Mouse (Mus musculus) embryonic facial prominence, embryonic 13.5 days (tissue): ENCODE measurements around the gene Vav1. TPM values are rescaled to one million over a fixed set of nuclear protein-coding genes. Genes with fewer than 3 reads are reported as not detected.
"Not testable (repeated sequence)": the region's sequence is repeated elsewhere in the genome, so short reads cannot be mapped to it uniquely, and the experiment has no call there.

Experiments
- ATAC-seq: fragments of 200-750 bp; cut with Nextera tagmentation; 2 replicates; pipeline ENCODE4 v1.8.0; 2017; ENCODE audit warnings: low read depth; ENCODE audit not compliant: insufficient number of reproducible peaks, insufficient read depth, low FRiP score, low TSS enrichment
- H3K27ac ChIP-seq: fragments of 300-500 bp; sonication (generic); 2 replicates; pipeline ENCODE4 v1.5.1; 2015; ENCODE audit warnings: moderate library complexity, mild to moderate bottlenecking, inconsistent platforms
- H3K27me3 ChIP-seq: fragments of 300-500 bp; sonication (generic); 2 replicates; pipeline ENCODE4 v1.6.1; 2015; ENCODE audit warnings: mild to moderate bottlenecking, inconsistent platforms
- H3K36me3 ChIP-seq: fragments of 300-500 bp; sonication (generic); 2 replicates; pipeline ENCODE4 v1.6.1; 2015; ENCODE audit warnings: mild to moderate bottlenecking, inconsistent platforms
- H3K4me1 ChIP-seq: fragments of 300-500 bp; sonication (generic); 2 replicates; pipeline ENCODE4 v1.6.1; 2015; ENCODE audit warnings: inconsistent platforms
- H3K4me2 ChIP-seq: fragments of 300-500 bp; sonication (generic); 2 replicates; pipeline ENCODE4 v1.6.1; 2015; ENCODE audit warnings: moderate library complexity, mild to moderate bottlenecking, inconsistent platforms
- H3K4me3 ChIP-seq: fragments of 300-500 bp; sonication (generic); 2 replicates; pipeline ENCODE4 v1.5.1; 2015; ENCODE audit warnings: mild to moderate bottlenecking, inconsistent platforms
- H3K9ac ChIP-seq: fragments of 300-500 bp; sonication (generic); 2 replicates; pipeline ENCODE4 v1.6.1; 2015; ENCODE audit warnings: mild to moderate bottlenecking, inconsistent platforms
- H3K9me3 ChIP-seq: fragments of 300-500 bp; sonication (generic); 2 replicates; pipeline ENCODE4 v1.6.1; 2016; ENCODE audit warnings: inconsistent platforms
- WGBS: fragments of 180-500 bp; shearing (Covaris S2); methylation state at CpG from one replicate; pipeline ENCODE4 v1.1.7; 2015; ENCODE audit warnings: mixed read lengths; 5-methylcytosine and 5-hydroxymethylcytosine counted together
- polyA plus RNA-seq: library from polyadenylated mRNA; unstranded; fragments of >200 nt; fragmentation: Nextera tagmentation; extraction: Ambion mirVana; gene quantifications from 2 replicates; pipeline ENCODE4 v1.2.1, GENCODE M21; 2015

Gene Vav1
- polyA plus RNA-seq, 1 experiment from 2014 or later, result 2.6 TPM

DNA sequence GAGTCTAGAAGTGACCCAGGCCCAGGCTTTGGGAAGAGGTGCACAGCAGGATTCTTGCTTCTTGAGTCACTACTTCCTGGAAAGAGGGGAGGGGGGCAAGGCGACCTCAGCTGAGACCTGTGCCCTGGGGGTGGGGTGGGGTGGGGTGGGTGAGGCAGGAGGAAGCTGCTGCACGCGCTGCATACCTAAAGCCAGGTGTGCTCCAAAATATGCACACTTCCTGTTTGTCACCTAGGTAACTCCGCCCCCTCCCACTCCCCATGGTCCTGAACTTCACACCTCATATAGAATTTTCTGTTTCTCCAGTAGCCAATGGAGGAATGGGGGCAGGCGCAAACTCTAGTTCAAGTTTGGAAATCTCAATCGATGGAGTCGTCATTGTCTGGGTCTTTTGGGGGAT lies 5.1 kb upstream of the Vav1 start:
- no peak overlapping the region for H3K9ac ChIP-seq
- H3K36me3 ChIP-seq, result no peaks in the 10 kb centered on the region
- peaks cover 31% of the 10 kb centered on the region for H3K27me3 ChIP-seq
- ATAC-seq, result no peak
- 29% methylated on average over 7 of the region's 7 CpGs for WGBS
- H3K27ac ChIP-seq, result no peak overlapping the region
- H3K4me2 ChIP-seq, result no peak overlapping the region
- no peaks in the 10 kb centered on the region for H3K9me3 ChIP-seq
- no peak overlapping the region for H3K4me3 ChIP-seq
- H3K4me1 ChIP-seq, result peaks cover 14% of the 10 kb centered on the region

GRCm38 (mm10) chr17:57274686-57275085 lies 4.2 kb upstream of the Vav1 start:
- Histone ChIP-seq H3K9ac (peak overlapping the region; percentile 64), H3K27ac (no peak overlapping the region), H3K27me3 (peaks cover 34% of the 10 kb centered on the region), H3K9me3 (no peaks in the 10 kb centered on the region), H3K4me3 (peak overlapping the region; percentile 55), H3K4me1 (peaks cover 14% of the 10 kb centered on the region), H3K36me3 (no peaks in the 10 kb centered on the region), H3K4me2 (peak overlapping the region; percentile 73)
- WGBS, result 7% methylated on average over 15 of the region's 15 CpGs
- no peak for ATAC-seq

DNA sequence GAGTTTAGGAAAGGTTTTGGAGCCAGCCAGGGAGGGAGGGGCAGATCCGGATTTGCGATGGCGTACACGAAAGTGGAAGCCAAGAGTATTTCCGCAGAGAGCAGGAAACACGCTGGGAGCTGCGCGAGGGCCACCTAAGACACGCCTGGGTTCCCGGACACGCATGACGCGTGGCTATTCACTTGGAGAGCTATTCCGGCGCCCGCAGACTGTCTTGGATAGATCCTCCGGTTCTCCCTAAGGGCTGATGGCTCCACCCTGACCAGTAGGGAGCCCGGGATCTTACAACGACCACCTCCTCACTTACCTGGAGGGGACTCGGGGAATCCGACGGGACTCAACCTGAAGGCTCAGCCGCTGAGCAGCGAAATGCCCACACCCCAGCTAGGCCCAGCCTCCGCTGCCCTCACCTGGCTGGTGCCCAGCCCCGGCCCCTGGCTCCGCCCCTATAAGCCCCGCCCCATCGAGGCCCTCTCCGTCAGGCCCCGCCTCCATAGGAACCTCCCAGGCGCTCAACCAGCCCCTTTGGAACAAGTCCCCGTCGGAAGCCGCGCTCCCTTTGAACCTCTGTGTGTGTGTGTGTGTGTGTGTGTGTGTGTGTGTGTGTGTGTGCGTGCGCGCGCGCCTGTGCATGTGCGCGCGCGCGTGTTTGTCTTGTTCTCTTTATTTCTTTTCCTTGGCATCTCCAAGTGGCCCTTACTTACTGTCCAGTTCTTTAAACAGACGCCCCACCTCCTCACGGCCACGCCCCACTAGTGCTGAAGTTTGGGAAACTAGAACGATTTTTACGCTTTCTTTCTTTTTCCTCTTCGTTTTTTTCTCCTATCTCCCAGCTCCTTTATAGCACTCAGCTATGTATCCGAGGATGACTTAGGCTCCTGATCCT lies 3.5 kb upstream of the Vav1 start:
- peak; percentile 70 for ATAC-seq
- H3K4me3 ChIP-seq, result peak overlapping the region; percentile 55
- H3K27me3 ChIP-seq, result peaks cover 37% of the 10 kb centered on the region
- no peak overlapping the region for H3K27ac ChIP-seq
- H3K9me3 ChIP-seq, result no peaks in the 10 kb centered on the region
- peaks cover 14% of the 10 kb centered on the region for H3K4me1 ChIP-seq
- no peaks in the 10 kb centered on the region for H3K36me3 ChIP-seq
- peak overlapping the region; percentile 64 for H3K9ac ChIP-seq
- under 1% methylated on average over 53 of the region's 53 CpGs for WGBS
- peak overlapping the region; percentile 73 for H3K4me2 ChIP-seq

- peaks cover 14% of the 10 kb centered on the region for H3K4me1 ChIP-seq
- no peak overlapping the region for H3K27ac ChIP-seq
- H3K36me3 ChIP-seq, result no peaks in the 10 kb centered on the region
- peak overlapping the region; percentile 55 for H3K4me3 ChIP-seq
- H3K9ac ChIP-seq, result peak overlapping the region; percentile 41
- no peaks in the 10 kb centered on the region for H3K9me3 ChIP-seq
- peaks cover 37% of the 10 kb centered on the region for H3K27me3 ChIP-seq
- ATAC-seq, result no peak
- H3K4me2 ChIP-seq, result peak overlapping the region; percentile 73
- WGBS, result 3% methylated on average over 13 of the region's 13 CpGs
Measured at GRCm38 (mm10) chr17:57275997-57276351, 2.9 kb upstream of the Vav1 start.

DNA sequence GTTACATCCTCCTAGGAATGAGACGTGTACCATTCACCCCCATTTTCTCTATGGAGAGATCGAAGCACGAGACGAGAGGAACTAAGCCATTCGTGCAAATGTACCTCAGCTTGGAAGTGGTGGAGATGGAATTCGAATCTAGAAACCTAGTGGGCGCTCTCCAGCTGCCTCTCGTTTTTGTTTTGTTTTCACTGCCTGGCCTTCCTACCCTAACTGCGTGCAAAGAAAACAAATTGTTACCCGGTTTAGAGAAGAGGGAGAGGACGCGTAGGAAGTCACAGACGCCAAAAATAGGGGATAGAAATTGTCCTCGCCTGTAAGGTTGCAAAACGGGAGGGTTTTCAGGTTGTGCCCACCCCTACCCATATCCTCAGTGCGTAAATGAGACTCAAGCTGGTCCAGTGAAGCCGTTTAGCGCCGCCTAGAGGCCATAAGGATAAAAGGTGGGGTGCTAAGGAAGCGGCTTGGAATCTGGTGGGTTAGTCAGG lies 2.2 kb upstream of the Vav1 start:
- H3K4me1 ChIP-seq, result peaks cover 9% of the 10 kb centered on the region
- no peaks in the 10 kb centered on the region for H3K36me3 ChIP-seq
- peak overlapping the region; percentile 41; the same call in 1 of the 2 replicates for H3K9ac ChIP-seq
- peak overlapping the region; percentile 55 for H3K4me3 ChIP-seq
- 0 out of 2 replicates have a peak, but pooled peaks have one; percentile 11 for ATAC-seq
- H3K27me3 ChIP-seq, result peaks cover 37% of the 10 kb centered on the region
- peak overlapping the region; percentile 73 for H3K4me2 ChIP-seq
- no peak overlapping the region for H3K27ac ChIP-seq
- under 1% methylated on average over 20 of the region's 20 CpGs for WGBS
- H3K9me3 ChIP-seq, result no peaks in the 10 kb centered on the region

DNA sequence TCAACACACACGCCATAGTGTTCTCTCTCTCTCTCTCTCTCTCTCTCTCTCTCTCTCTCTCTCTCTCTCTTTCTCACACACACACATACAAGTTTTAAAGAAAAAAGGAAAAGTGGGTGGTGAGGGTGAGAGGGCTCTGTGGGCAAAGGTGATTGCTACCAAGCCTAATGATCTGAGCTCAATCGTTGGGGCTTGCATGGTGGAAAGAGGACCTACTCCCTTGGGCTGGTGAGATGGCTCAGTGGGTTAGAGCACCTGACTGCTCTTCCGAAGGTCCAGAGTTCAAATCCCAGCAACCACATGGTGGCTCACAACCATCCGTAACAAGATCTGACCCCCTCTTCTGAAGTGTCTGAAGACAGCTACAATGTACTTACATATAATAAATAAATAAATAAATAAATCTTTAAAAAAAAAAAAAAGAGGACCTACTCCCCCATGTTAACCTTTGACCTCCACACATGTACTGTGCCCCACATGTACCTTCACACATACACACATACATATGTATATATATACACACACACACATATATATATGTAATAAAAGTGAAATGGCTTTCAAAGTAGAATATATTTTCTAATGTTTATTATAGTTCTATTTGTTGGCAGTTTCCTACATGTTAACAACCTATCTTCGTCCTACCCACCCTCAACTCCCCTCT lies 1.2 kb upstream of the Vav1 start:
- H3K36me3 ChIP-seq, H3K27ac ChIP-seq, H3K9ac ChIP-seq, H3K4me2 ChIP-seq, ATAC-seq, H3K9me3 ChIP-seq, H3K4me1 ChIP-seq, H3K4me3 ChIP-seq: not testable (repeated sequence)
- peaks cover 32% of the 10 kb centered on the region for H3K27me3 ChIP-seq
- WGBS, result 88% methylated on average over 4 of the region's 5 CpGs

DNA sequence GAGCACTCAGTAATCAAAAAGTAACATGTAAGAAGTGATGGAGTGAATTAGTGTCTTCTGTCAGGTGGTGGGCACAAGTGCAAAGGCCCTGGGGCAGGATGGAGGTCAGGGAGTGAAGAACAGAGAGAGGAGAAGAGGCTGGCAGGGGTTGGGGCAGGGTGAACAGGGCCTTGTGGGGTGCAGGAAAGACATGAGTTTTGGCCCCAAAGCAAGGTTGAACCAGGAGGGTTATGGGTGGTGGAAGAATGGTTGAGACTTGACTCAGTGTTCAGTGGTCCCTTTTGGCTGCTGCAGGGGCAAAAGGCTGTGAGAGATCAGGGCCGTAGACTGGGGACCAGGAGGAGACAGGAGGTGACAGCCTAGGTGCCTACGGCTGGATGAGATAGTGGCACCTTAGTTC lies 363 bp upstream of the Vav1 start:
- H3K27ac ChIP-seq, result no peak overlapping the region
- no peaks in the 10 kb centered on the region for H3K36me3 ChIP-seq
- H3K4me2 ChIP-seq, result no peak overlapping the region
- 81% methylated on average over 2 of the region's 2 CpGs for WGBS
- H3K9ac ChIP-seq, result no peak overlapping the region
- peaks cover 30% of the 10 kb centered on the region for H3K27me3 ChIP-seq
- H3K4me3 ChIP-seq, result no peak overlapping the region
- peaks cover 9% of the 10 kb centered on the region for H3K4me1 ChIP-seq
- no peaks in the 10 kb centered on the region for H3K9me3 ChIP-seq
- ATAC-seq, result no peak

DNA sequence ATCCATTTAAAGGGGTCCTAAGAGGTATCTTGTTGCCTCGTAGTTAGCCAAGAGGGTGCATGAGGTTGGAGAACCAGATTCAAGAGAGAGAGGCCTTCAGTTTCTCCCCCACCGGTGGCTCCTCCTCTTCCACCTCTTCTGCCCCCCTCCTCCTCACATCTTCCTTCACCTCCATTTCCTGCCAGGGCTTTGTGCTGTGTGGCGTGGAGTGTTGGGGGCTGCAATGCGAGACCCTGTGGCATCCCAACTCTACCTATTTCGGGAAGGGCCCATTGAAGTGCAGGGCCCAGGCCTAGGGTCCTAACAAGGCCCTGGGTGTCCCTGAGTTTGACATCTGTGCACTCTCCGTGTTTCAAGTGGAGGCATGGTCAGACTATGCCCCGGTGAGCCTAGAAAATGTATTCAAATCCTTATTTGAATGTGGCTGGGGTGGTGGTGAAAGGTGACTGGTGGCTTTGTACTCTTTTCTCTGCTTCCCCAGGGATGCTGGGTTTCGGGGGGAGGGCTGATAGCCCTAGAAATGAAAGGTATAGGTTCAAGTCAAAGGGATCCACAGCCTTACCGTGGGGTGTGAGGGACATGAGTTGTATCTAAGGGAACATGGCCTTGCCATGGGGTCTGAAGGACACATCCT lies 808 bp downstream of the Vav1 start:
- Histone ChIP-seq H3K4me1 (peaks cover 9% of the 10 kb centered on the region), H3K27me3 (peaks cover 22% of the 10 kb centered on the region), H3K9ac (no peak overlapping the region), H3K36me3 (no peaks in the 10 kb centered on the region), H3K4me2 (no peak overlapping the region), H3K9me3 (no peaks in the 10 kb centered on the region), H3K4me3 (no peak overlapping the region), H3K27ac (no peak overlapping the region)
- ATAC-seq, result no peak
- WGBS, result 54% methylated on average over 9 of the region's 9 CpGs

DNA sequence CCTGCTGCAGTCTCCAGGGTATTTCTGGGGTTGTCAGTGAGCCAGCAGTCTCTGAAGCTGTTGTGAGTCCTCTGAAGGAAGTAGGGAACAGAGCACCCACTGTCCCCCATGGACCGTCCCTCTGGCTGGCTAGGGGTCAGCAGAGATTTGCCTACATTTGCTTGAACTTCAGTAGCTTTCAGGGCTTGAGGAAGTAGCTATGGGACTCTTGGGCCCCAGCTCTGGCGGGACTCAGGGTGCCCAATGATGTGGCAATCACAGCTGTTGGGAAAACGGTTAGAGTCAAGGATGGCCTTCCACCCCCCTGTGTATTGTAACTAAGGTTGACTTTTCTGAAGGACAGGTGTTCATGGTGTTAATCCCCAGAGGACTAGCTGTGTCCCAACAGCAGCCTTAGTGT lies 1.5 kb downstream of the Vav1 start:
- WGBS, result 78% methylated on average over 3 of the region's 3 CpGs
- H3K9ac ChIP-seq, result no peak overlapping the region
- no peak overlapping the region for H3K27ac ChIP-seq
- H3K4me1 ChIP-seq, result peaks cover 9% of the 10 kb centered on the region
- H3K36me3 ChIP-seq, result no peaks in the 10 kb centered on the region
- H3K9me3 ChIP-seq, result no peaks in the 10 kb centered on the region
- no peak overlapping the region for H3K4me2 ChIP-seq
- no peak overlapping the region for H3K4me3 ChIP-seq
- H3K27me3 ChIP-seq, result peaks cover 15% of the 10 kb centered on the region
- no peak for ATAC-seq

GRCm38 (mm10) chr17:57283906-57284305 lies 5.0 kb downstream of the Vav1 start:
- Histone ChIP-seq H3K9me3 (no peaks in the 10 kb centered on the region), H3K36me3 (no peaks in the 10 kb centered on the region), H3K4me1 (no peaks in the 10 kb centered on the region), H3K9ac (no peak overlapping the region), H3K27me3 (0 out of 2 replicates have a peak, but pooled peaks cover 6% of the 10 kb centered on the region), H3K27ac (no peak overlapping the region), H3K4me2 (no peak overlapping the region), H3K4me3 (no peak overlapping the region)
- WGBS, result 72% methylated on average over 5 of the region's 5 CpGs
- no peak for ATAC-seq

DNA sequence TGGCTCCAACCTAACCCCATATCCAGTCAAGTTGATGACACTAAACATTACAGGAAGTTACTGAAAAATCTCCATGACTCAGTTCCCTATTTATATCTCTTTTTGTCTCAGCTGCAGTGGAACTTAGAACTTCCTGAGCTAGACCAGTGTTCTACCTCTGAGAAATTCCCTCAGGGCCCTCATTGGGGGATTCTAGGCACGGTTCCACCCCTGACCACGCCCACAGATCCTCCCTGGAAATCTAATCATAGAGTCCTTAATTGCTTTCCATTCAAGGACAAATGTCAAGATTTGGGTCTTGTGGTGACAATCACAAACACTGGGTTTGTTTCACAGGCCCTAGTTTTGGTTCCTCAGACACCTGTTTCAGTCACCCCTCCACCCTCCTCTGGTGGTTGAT lies 6.2 kb downstream of the Vav1 start:
- ATAC-seq, result no peak
- Histone ChIP-seq H3K27me3 (0 out of 2 replicates have a peak, but pooled peaks cover 3% of the 10 kb centered on the region), H3K9ac (no peak overlapping the region), H3K36me3 (no peaks in the 10 kb centered on the region), H3K9me3 (no peaks in the 10 kb centered on the region), H3K4me2 (no peak overlapping the region), H3K27ac (no peak overlapping the region), H3K4me1 (no peaks in the 10 kb centered on the region), H3K4me3 (no peak overlapping the region)
- 65% methylated on average over 2 of the region's 2 CpGs for WGBS
